Mouse (Mus musculus): ENCODE results near the gene H2al1f.
"Not testable (repeated sequence)": the region's sequence is repeated elsewhere in the genome, so short reads cannot be mapped to it uniquely, and the experiment has no call there.

Gene H2al1f

DNA sequence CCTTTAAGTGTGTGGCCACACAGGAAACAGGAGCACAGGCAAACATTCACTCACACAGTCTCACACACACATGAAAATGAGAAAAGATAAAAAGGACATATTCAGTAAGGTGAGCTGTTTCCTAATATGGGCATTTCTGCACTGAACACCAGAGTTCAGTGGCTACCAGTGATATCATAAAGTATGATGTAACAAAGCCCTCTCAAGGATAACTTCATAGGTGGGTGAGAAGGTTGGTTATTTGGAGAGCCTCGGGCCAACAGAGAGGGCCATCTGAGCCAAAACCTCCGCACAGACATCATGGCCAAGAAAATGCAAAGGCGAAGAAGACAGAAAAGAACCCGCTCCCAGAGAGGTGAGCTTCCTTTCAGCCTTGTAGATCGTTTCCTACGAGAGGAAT, at the start of gene H2al1f:
Gene H2al1f, plus strand, starts transcription at position 301 of the 400 bp plus-strand sequence.
- not testable (repeated sequence) for DNase-seq (ENCODE audit: low spot score)

DNA sequence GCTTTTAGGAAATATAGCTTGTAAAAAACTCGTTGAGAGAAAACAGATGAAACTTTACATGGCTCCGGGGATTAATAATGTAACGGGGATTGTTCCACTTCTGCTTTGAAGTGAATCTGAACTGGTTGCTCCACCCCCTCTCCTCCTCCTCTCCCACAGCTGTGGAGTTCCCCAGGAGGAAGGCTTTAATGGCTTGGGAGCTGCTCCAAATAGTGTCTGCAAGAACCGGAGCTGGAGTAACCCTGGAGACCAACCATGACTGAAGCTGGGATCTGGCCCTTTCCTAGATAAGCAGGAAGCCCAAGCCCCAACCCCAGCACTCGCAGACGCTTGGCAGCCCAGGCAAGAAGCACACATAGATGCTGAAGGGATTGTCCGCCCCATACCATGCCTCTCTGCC, 47.2 kb upstream of the H2al1f start:
- peak; percentile 46 for DNase-seq (ENCODE audit: low spot score)

- DNase-seq (ENCODE audit: low spot score): peak; percentile 8
These were observed 45.9 kb upstream of the H2al1f start for GRCm38 (mm10) chrX:11269074-11269473.

GRCm38 (mm10) chrX:11273190-11273589, 41.8 kb upstream of the H2al1f start:
- no peak for DNase-seq (ENCODE audit: low spot score)

DNA sequence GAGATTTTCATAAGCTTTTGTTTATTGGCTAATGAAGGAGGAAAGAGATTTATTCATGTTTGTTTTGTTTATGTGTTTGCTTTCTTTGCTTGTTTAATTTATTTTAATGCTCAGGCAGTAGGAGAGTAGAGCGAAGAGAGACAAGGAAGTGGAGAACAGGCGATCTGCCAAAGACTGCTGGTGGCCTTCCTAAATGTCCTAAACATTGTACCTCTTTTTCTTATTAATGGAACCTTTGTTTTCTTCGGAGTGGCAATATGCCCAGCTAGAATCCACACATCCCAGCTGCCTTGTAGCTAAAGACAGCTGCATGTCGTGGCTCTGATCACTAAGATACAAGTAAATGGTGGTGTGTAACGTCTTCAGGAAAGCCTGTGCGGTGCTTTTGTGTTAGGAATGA, 37.9 kb upstream of the H2al1f start:
- no peak for DNase-seq (ENCODE audit: low spot score)

GRCm38 (mm10) chrX:11280741-11281140, 34.2 kb upstream of the H2al1f start:
- DNase-seq (ENCODE audit: low spot score): no peak

DNA sequence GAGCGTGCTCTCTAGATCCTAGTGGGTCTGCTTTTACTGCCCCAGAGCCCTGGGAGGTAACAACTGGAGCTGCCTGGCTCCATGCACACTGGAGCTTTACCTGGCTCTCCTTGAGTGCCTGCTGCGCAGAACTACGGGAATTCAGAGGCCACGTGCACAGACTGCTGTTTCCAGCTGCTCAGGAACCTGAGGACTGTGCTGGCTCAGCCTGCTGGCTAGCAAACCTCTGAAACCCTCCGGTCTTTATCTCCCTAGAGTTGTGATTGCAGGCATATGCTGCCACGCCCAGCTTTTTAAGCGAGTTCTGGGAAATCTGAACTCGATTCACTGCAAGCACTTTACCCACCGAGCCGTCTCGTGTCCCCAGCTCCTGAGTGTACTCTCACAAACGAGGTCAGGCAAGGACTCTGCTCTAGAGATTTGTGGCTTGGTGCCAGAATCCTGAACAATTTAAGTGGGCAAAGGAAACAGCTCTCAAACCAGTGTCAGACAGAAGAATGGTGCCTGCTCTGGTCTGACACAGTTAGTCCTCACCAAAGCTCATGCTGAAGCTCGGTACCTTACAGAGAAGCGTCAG, 26.6 kb upstream of the H2al1f start:
- DNase-seq (ENCODE audit: low spot score): no peak

DNA sequence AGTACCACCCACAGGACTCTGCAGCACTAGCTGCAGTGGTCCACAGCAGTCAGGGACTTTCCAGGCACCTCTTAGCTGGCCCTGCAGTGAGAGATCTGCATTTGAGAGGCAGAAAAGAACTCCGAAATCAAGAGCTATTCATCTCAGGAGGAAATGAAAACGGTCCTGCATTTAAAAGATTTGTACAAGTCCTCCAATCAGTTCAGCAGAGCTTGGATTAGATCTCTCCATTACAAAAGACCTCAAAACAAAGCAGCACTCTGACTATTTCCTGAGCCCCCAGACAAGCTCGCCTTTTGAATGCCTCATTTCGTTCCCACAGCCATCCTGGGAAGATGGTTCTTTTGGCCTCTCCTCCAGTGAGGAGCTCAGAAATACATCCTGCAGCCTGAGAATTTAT, 25.7 kb upstream of the H2al1f start:
- DNase-seq (ENCODE audit: low spot score): no peak

- DNase-seq (ENCODE audit: low spot score): not testable (repeated sequence)
These were observed 16.0 kb upstream of the H2al1f start, which contains the start of gene H2al1a for GRCm38 (mm10) chrX:11298957-11299356. TSS of gene H2al1a (plus strand) at chrX:11299257.

GRCm38 (mm10) chrX:11302132-11302531, 12.8 kb upstream of the H2al1f start, which contains the start of gene H2al1b:
TSS of gene H2al1b (plus strand) at chrX:11302432.
- not testable (repeated sequence) for DNase-seq (ENCODE audit: low spot score)

GRCm38 (mm10) chrX:11305355-11305754, 9.6 kb upstream of the H2al1f start, which contains the start of gene H2al1c:
TSS of gene H2al1c (plus strand) at chrX:11305655.
- not testable (repeated sequence) for DNase-seq (ENCODE audit: low spot score)

- DNase-seq (ENCODE audit: low spot score): not testable (repeated sequence)
These were observed 6.4 kb upstream of the H2al1f start, which contains the start of gene H2al1d for GRCm38 (mm10) chrX:11308524-11308923. TSS of gene H2al1d (plus strand) at chrX:11308824.

DNA sequence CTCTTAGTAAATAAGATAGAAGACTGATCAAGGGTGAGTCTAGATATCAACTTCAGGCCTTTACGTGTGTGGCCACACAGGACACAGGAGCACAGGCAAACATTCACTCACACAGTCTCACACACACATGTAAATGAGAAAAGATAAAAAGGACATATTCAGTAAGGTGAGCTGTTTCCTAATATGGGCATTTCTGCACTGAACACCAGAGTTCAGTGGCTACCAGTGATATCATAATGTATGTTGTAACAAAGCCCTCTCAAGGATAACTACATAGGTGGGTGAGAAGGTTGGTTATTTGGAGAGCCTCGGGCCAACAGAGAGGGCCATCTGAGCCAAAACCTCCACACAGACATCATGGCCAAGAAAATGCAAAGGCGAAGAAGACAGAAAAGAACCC, 3.3 kb upstream of the H2al1f start, which contains the start of gene H2al1e:
Gene H2al1e, plus strand, starts transcription at position 301 of the 400 bp plus-strand sequence.
- not testable (repeated sequence) for DNase-seq (ENCODE audit: low spot score)

DNA sequence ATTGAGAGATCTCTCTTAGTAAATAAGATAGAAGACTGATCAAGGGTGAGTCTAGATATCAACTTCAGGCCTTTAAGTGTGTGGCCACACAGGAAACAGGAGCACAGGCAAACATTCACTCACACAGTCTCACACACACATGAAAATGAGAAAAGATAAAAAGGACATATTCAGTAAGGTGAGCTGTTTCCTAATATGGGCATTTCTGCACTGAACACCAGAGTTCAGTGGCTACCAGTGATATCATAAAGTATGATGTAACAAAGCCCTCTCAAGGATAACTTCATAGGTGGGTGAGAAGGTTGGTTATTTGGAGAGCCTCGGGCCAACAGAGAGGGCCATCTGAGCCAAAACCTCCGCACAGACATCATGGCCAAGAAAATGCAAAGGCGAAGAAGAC, 3.0 kb downstream of the H2al1f start, which contains the start of gene H2al1g:
Gene H2al1g, plus strand, starts transcription at position 301 of the 400 bp plus-strand sequence.
- not testable (repeated sequence) for DNase-seq (ENCODE audit: low spot score)

- DNase-seq (ENCODE audit: low spot score): not testable (repeated sequence)
These were observed 6.2 kb downstream of the H2al1f start, which contains the start of gene H2al1h for GRCm38 (mm10) chrX:11321192-11321591. TSS of gene H2al1h (plus strand) at chrX:11321492.

- DNase-seq (ENCODE audit: low spot score): not testable (repeated sequence)
These were observed 9.4 kb downstream of the H2al1f start, which contains the start of gene H2al1i for GRCm38 (mm10) chrX:11324359-11324758. TSS of gene H2al1i (plus strand) at chrX:11324659.

GRCm38 (mm10) chrX:11327522-11327921, 12.6 kb downstream of the H2al1f start, which contains the start of gene H2al1j:
TSS of gene H2al1j (plus strand) at chrX:11327822.
- DNase-seq (ENCODE audit: low spot score): not testable (repeated sequence)

- no peak for DNase-seq (ENCODE audit: low spot score)
These were observed 30.8 kb downstream of the H2al1f start for GRCm38 (mm10) chrX:11345762-11346161.

- no peak for DNase-seq (ENCODE audit: low spot score)
These were observed 31.8 kb downstream of the H2al1f start for GRCm38 (mm10) chrX:11346756-11347155.

DNA sequence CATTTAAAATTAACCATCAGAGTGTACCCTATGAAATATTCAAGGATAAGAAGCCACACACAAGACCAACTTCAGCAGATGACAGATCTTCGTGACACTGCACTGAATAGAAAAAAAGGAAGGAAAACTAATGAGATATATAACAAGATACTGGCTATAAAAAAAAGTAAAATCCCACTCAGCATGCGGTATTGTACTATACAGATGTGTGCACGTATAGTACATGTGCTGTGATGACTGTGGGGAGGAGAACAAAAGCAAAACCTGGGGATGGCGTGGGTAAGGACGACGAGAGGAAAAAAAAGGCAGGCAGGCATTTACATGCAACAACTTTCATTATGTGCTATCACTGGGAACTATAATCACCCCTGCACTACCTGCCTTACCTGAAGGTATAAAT, 45.9 kb downstream of the H2al1f start:
- DNase-seq (ENCODE audit: low spot score): no peak

DNA sequence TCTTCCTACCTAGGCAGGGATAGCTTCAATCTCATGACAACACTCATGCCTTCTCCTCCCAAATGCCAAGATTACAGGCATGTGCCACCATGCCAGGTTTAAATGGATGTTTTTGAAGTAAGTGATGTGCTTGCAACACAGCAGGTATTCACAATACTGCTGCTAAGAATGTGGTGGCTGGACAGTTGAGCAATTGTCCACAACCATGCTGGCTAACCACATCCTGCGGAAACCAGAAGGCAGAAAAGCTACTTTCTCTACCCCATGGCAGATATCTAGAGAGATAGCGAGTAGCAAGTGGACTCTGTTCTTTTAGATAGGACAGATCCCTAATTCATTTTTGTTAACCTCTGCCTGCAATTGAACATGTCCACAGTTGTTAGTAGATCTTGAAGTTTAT, 46.3 kb downstream of the H2al1f start:
- DNase-seq (ENCODE audit: low spot score): no peak

- no peak for DNase-seq (ENCODE audit: low spot score)
These were observed 48.9 kb downstream of the H2al1f start for GRCm38 (mm10) chrX:11363890-11364289.
